Mouse (Mus musculus) intestine, embryonic 15.5 days (tissue): ENCODE results near the gene Ppp1r3f. TPM values are rescaled to one million over a fixed set of nuclear protein-coding genes. Genes with fewer than 3 reads are reported as not detected.

Source experiments
- ATAC-seq: fragments of 200-750 bp; cut with Nextera tagmentation; 2 replicates; pipeline ENCODE4 v1.8.0; 2017; ENCODE audit warnings: moderate TSS enrichment, moderate library complexity
- H3K27ac ChIP-seq: fragments of 300-500 bp; sonication (generic); 2 replicates; pipeline ENCODE4 v1.5.1; 2015; ENCODE audit warnings: mild to moderate bottlenecking, inconsistent platforms
- H3K27me3 ChIP-seq: fragments of 300-500 bp; sonication (generic); replicated peaks from 2 replicates; pipeline ENCODE4 v1.6.1; 2015; ENCODE audit warnings: inconsistent platforms
- H3K36me3 ChIP-seq: fragments of 300-500 bp; sonication (generic); 2 replicates; pipeline ENCODE4 v1.6.1; 2015; ENCODE audit warnings: inconsistent platforms
- H3K4me1 ChIP-seq: fragments of 300-500 bp; sonication (generic); replicated peaks from 2 replicates; pipeline ENCODE4 v1.6.1; 2015; ENCODE audit warnings: inconsistent platforms
- H3K4me2 ChIP-seq: fragments of 300-500 bp; sonication (generic); replicated peaks from 2 replicates; pipeline ENCODE4 v1.6.1; 2015; ENCODE audit warnings: mild to moderate bottlenecking, inconsistent platforms
- H3K4me3 ChIP-seq: fragments of 300-500 bp; sonication (generic); replicated peaks from 2 replicates; pipeline ENCODE4 v1.5.1; 2015; ENCODE audit warnings: inconsistent platforms
- H3K9ac ChIP-seq: fragments of 300-500 bp; sonication (generic); 2 replicates; pipeline ENCODE4 v1.6.1; 2015; ENCODE audit warnings: inconsistent platforms
- H3K9me3 ChIP-seq: fragments of 300-500 bp; sonication (generic); 2 replicates; pipeline ENCODE4 v1.6.1; 2016; ENCODE audit warnings: inconsistent platforms
- WGBS: fragments of 180-500 bp; shearing (Covaris S2); methylation state at CpG from one replicate; pipeline ENCODE4 v1.1.7; 2015; 5-methylcytosine and 5-hydroxymethylcytosine counted together
- polyA plus RNA-seq: library from polyadenylated mRNA; unstranded; fragments of >200 nt; fragmentation: Nextera tagmentation; extraction: Ambion mirVana; gene quantifications from 2 replicates; pipeline ENCODE4 v1.2.1, GENCODE M21; 2015

Ppp1r3f gene
- polyA plus RNA-seq, 1 experiment from 2014 or later: 1.5 TPM

DNA sequence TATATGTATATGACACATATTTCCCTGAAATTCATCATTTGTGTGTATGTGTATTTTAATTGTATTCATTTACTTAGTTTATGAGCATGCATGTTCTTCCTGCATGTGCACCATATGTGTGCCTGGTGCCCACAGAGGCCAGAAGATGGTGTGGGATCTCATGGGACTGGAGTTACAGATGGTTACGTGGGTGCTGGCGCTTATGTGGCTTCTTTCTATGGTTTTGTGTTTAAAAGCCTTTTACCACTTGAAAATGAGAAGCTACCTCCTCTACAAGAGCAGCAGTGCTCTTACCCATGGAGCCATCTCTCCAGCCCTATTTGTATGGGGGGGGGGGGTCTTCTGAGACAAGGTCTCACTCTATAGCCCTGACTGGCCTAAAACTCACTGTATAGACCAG lies 7.1 kb upstream of the Ppp1r3f start:
- Histone ChIP-seq H3K36me3 (no peaks in the 10 kb centered on the region), H3K27ac (no peak overlapping the region), H3K9ac (no peak overlapping the region), H3K4me2 (no peak overlapping the region), H3K4me1 (no peaks in the 10 kb centered on the region), H3K9me3 (no peaks in the 10 kb centered on the region), H3K27me3 (no peaks in the 10 kb centered on the region), H3K4me3 (no peak overlapping the region)
- 88% methylated on average over 2 of the region's 2 CpGs for WGBS
- ATAC-seq: no peak

- no peak for ATAC-seq
- Histone ChIP-seq H3K36me3 (no peaks in the 10 kb centered on the region), H3K9me3 (no peaks in the 10 kb centered on the region), H3K4me1 (peaks cover 3% of the 10 kb centered on the region; the same call in 1 of the 2 replicates), H3K9ac (no peak overlapping the region), H3K4me2 (peak overlapping the region; percentile 56), H3K4me3 (peak overlapping the region; percentile 61), H3K27me3 (no peaks in the 10 kb centered on the region), H3K27ac (no peak overlapping the region)
- 33% methylated on average over 6 of the region's 6 CpGs for WGBS
These were observed 775 bp upstream of the Ppp1r3f start for GRCm38 (mm10) chrX:7574885-7575231.

GRCm38 (mm10) chrX:7573176-7574086 lies 652 bp downstream of the Ppp1r3f start, which contains the start of gene Foxp3:
Gene Foxp3, plus strand, starts transcription at chrX:7573644.
- Histone ChIP-seq H3K9me3 (no peaks in the 10 kb centered on the region), H3K4me1 (peaks cover 3% of the 10 kb centered on the region; the same call in 1 of the 2 replicates), H3K27ac (peak within 1 kb of the TSS; percentile 73), H3K9ac (peak within 1 kb of the TSS; percentile 60), H3K36me3 (no peaks in the 10 kb centered on the region), H3K4me3 (peak within 1 kb of the TSS; percentile 61), H3K4me2 (peak within 1 kb of the TSS; percentile 68), H3K27me3 (no peaks in the 10 kb centered on the region)
- WGBS: 36% methylated on average over 66 of the region's 72 CpGs
- ATAC-seq: peak; percentile 78

- H3K4me2 ChIP-seq: peak overlapping the region; percentile 68
- no peaks in the 10 kb centered on the region for H3K9me3 ChIP-seq
- H3K4me3 ChIP-seq: no peak overlapping the region
- H3K27me3 ChIP-seq: no peaks in the 10 kb centered on the region
- WGBS: 70% methylated on average over 10 of the region's 10 CpGs
- no peaks in the 10 kb centered on the region for H3K36me3 ChIP-seq
- peaks cover 3% of the 10 kb centered on the region; the same call in 1 of the 2 replicates for H3K4me1 ChIP-seq
- peak overlapping the region; percentile 44; the same call in 1 of the 2 replicates for H3K27ac ChIP-seq
- no peak for ATAC-seq
- no peak overlapping the region for H3K9ac ChIP-seq
These were observed 1.6 kb downstream of the Ppp1r3f start for GRCm38 (mm10) chrX:7572466-7572865.

- Histone ChIP-seq H3K4me2 (no peak overlapping the region), H3K27ac (no peak overlapping the region), H3K9me3 (no peaks in the 10 kb centered on the region), H3K9ac (no peak overlapping the region), H3K36me3 (no peaks in the 10 kb centered on the region), H3K4me1 (peaks cover 3% of the 10 kb centered on the region; the same call in 1 of the 2 replicates), H3K4me3 (no peak overlapping the region), H3K27me3 (no peaks in the 10 kb centered on the region)
- ATAC-seq: no peak
- 84% methylated on average over 9 of the region's 9 CpGs for WGBS
These were observed 2.4 kb downstream of the Ppp1r3f start for GRCm38 (mm10) chrX:7571565-7572136.

- ATAC-seq: no peak
- Histone ChIP-seq H3K4me2 (no peak overlapping the region), H3K27me3 (no peaks in the 10 kb centered on the region), H3K4me3 (no peak overlapping the region), H3K4me1 (peaks cover 3% of the 10 kb centered on the region; the same call in 1 of the 2 replicates), H3K36me3 (no peaks in the 10 kb centered on the region), H3K9me3 (no peaks in the 10 kb centered on the region), H3K27ac (no peak overlapping the region), H3K9ac (no peak overlapping the region)
- 61% methylated on average over 7 of the region's 7 CpGs for WGBS
These were observed 3.5 kb downstream of the Ppp1r3f start for GRCm38 (mm10) chrX:7570481-7571175.

GRCm38 (mm10) chrX:7567491-7567890 lies 6.6 kb downstream of the Ppp1r3f start:
- 72% methylated on average over 9 of the region's 9 CpGs for WGBS
- H3K9ac ChIP-seq: no peak overlapping the region
- ATAC-seq: 0 out of 2 replicates have a peak, but pooled peaks have one; percentile 28
- no peak overlapping the region for H3K4me2 ChIP-seq
- no peak overlapping the region for H3K27ac ChIP-seq
- no peaks in the 10 kb centered on the region for H3K4me1 ChIP-seq
- H3K36me3 ChIP-seq: no peaks in the 10 kb centered on the region
- H3K4me3 ChIP-seq: no peak overlapping the region
- no peaks in the 10 kb centered on the region for H3K27me3 ChIP-seq
- no peaks in the 10 kb centered on the region for H3K9me3 ChIP-seq

DNA sequence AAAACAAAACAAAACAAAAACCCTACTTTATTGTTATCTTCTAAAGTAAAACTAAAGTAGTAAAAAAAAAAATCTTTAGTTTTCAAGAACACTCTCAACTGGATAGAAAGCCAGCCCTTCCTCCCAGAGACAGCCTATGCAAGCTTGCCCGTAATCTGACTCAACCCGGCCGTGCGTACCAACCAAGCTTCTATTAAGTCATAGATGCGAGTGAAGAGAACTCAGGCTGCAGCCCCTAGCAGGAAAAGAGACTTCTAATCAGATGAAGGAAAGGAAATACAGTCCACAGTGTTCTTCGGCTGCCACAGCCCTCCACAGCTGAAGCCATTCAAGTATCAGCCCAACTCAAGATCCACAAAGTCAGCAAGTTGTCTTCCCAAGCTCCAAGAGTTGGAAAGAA lies 7.7 kb downstream of the Ppp1r3f start:
- no peaks in the 10 kb centered on the region for H3K36me3 ChIP-seq
- H3K4me3 ChIP-seq: no peak overlapping the region
- no peaks in the 10 kb centered on the region for H3K9me3 ChIP-seq
- ATAC-seq: no peak
- H3K9ac ChIP-seq: no peak overlapping the region
- H3K27me3 ChIP-seq: no peaks in the 10 kb centered on the region
- H3K27ac ChIP-seq: no peak overlapping the region
- H3K4me2 ChIP-seq: no peak overlapping the region
- H3K4me1 ChIP-seq: no peaks in the 10 kb centered on the region
- 84% methylated on average over 6 of the region's 6 CpGs for WGBS

GRCm38 (mm10) chrX:7563076-7563475 lies 11.0 kb downstream of the Ppp1r3f start:
- WGBS: 36% methylated on average over 2 of the region's 2 CpGs
- no peaks in the 10 kb centered on the region for H3K27me3 ChIP-seq
- H3K4me3 ChIP-seq: no peak overlapping the region
- no peak overlapping the region for H3K27ac ChIP-seq
- no peaks in the 10 kb centered on the region for H3K9me3 ChIP-seq
- no peaks in the 10 kb centered on the region for H3K36me3 ChIP-seq
- H3K4me2 ChIP-seq: no peak overlapping the region
- ATAC-seq: no peak
- H3K9ac ChIP-seq: no peak overlapping the region
- no peaks in the 10 kb centered on the region for H3K4me1 ChIP-seq

- no peak for ATAC-seq
- no peak overlapping the region for H3K9ac ChIP-seq
- H3K36me3 ChIP-seq: no peaks in the 10 kb centered on the region
- H3K27ac ChIP-seq: no peak overlapping the region
- WGBS: 91% methylated on average over 4 of the region's 4 CpGs
- H3K4me3 ChIP-seq: no peak overlapping the region
- no peak overlapping the region for H3K4me2 ChIP-seq
- no peaks in the 10 kb centered on the region for H3K4me1 ChIP-seq
- no peaks in the 10 kb centered on the region for H3K9me3 ChIP-seq
- H3K27me3 ChIP-seq: no peaks in the 10 kb centered on the region
These were observed 20.6 kb downstream of the Ppp1r3f start for GRCm38 (mm10) chrX:7553474-7553873.

- no peaks in the 10 kb centered on the region for H3K36me3 ChIP-seq
- no peak overlapping the region for H3K9ac ChIP-seq
- no peak overlapping the region for H3K4me3 ChIP-seq
- H3K4me1 ChIP-seq: no peaks in the 10 kb centered on the region
- 57% methylated on average over 3 of the region's 3 CpGs for WGBS
- H3K27me3 ChIP-seq: no peaks in the 10 kb centered on the region
- no peak overlapping the region for H3K4me2 ChIP-seq
- no peak for ATAC-seq
- H3K9me3 ChIP-seq: no peaks in the 10 kb centered on the region
- H3K27ac ChIP-seq: no peak overlapping the region
These were observed 49.1 kb downstream of the Ppp1r3f start for GRCm38 (mm10) chrX:7524961-7525360.
